Mouse (Mus musculus): Measurements from ENCODE around the gene Car11. TPM values are rescaled to one million over a fixed set of nuclear protein-coding genes. Genes with fewer than 3 reads are reported as not detected.
A peak's percentile ranks its signal among the peaks of the same experiment; 100 is the strongest.

Car11 gene
- polyA plus RNA-seq, 1 experiment from 2014 or later = 15.2 TPM

DNA sequence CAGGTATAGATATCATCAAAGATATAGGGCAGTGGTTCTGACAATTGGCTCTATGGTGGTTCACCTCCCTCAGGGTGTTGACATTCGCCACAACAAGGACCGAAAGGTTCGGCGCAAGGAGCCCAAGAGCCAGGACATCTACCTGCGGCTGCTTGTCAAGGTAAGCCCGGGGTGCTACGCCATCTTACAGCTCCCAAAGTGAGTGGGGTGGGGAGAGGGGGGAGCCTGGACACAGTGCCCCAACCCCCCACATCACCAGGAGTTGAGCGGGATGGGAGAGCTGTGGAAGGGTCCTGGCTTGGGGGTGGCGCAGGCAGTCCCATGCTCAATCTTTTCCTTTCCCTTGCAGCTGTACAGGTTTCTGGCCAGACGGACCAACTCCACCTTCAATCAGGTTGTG, 19.5 kb downstream of the Car11 start:
- no peak for ATAC-seq (ENCODE audit: insufficient number of reproducible peaks, insufficient read depth, low FRiP score, low TSS enrichment, low read depth)

DNA sequence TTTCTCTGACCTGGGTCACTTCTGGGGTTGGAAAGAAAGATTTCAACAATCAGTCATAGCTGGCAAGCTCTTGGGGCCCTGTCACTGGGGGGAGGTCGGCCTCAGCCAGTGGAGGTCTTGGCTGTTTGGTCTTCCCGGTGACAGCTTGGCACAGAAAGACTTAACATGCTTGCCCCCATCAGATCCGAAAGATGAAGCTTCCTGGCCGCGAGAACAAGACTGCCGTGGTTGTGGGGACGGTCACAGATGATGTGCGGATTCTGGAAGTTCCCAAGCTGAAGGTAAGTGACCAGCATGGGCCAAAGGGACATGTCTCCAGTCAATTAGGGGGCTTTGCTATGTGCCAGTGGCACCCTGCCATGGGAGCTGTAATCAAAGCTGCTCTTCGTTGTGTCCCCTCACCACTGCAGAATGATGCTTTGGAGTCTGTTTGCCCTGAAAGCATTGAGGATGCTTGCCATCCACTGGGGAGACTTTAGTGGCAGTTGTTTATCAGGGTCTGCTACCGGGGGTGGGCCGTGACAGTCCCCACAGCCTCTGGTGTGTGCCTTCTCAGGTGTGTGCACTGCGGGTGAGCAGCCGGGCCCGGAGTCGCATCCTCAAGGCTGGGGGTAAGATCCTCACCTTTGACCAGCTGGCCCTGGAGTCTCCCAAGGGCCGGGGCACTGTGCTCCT, 20.2 kb downstream of the Car11 start:
- peak overlapping the region; percentile 93 for H3K4me2 ChIP-seq
- no peaks in the 10 kb centered on the region for H3K27me3 ChIP-seq
- no peak overlapping the region for H3K27ac ChIP-seq
- H3K4me3 ChIP-seq = peak overlapping the region; percentile 83; the same call in 1 of the 2 replicates
- WGBS = 90% methylated on average over 16 of the region's 16 CpGs
- H3K36me3 ChIP-seq = peaks cover 59% of the 10 kb centered on the region
- H3K9me3 ChIP-seq = no peaks in the 10 kb centered on the region
- peak overlapping the region; percentile 99 for H3K9ac ChIP-seq
- ATAC-seq (ENCODE audit: insufficient number of reproducible peaks, insufficient read depth, low FRiP score, low TSS enrichment, low read depth) = no peak
- H3K4me1 ChIP-seq = peaks cover 35% of the 10 kb centered on the region

More for the DNA sequence above, 19.5 kb downstream of the Car11 start:
- Histone ChIP-seq H3K4me1 (peaks cover 41% of the 10 kb centered on the region), H3K4me2 (peak overlapping the region; percentile 93), H3K27me3 (no peaks in the 10 kb centered on the region), H3K27ac (peak overlapping the region; percentile 95), H3K36me3 (peaks cover 52% of the 10 kb centered on the region), H3K9me3 (no peaks in the 10 kb centered on the region), H3K9ac (peak overlapping the region; percentile 99), H3K4me3 (peak overlapping the region; percentile 83)
- 83% methylated on average over 10 of the region's 10 CpGs for WGBS

DNA sequence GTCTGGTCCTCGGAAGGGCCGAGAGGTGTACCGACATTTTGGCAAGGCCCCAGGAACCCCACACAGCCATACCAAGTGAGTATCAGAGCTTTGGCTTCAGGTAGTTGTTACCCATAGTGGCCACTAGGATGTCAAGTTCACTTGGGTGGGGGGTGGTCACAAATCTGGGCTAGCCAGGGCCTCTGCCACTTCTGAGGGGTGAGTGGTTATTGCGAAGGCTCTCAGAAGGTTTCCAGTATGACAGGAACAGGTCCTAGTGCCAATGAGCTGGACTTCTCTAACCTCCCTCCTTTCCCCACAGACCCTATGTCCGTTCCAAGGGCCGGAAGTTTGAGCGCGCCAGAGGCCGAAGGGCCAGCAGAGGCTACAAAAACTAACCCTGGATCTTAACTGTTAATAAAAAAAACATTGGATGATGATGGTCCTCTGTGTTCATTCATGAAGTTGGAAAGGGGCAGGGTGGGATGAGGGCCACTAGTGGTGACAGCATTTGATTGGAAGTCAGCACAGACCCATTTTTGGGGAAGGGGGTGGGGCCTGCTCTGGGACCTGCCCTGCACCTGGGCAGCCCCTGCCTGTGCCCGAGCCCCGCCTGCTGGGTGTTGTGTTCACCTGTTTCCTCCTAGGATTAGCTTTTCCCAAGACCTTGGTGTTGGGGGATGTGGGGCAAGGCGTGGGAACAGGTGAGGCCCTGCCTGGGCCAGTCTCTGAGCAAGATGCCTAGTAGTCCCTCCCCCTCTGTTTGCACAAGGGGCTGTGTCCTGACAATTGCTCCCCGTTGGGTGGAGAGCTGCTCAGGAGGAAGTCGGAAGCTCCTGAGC, 21.0 kb downstream of the Car11 start, which contains the start of gene Fam83e:
TSS of gene Fam83e (plus strand) at position 800 of the 821 bp plus-strand sequence.
- 0 out of 2 replicates have a peak, but pooled peaks have one; percentile 22 for ATAC-seq (ENCODE audit: insufficient number of reproducible peaks, insufficient read depth, low FRiP score, low TSS enrichment, low read depth)
- Histone ChIP-seq H3K4me1 (peaks cover 32% of the 10 kb centered on the region), H3K27ac (no peak within 1 kb of the TSS; the same call in 1 of the 2 replicates), H3K27me3 (no peaks in the 10 kb centered on the region), H3K4me2 (no peak within 1 kb of the TSS), H3K9me3 (no peaks in the 10 kb centered on the region), H3K9ac (peak within 1 kb of the TSS; percentile 99; the same call in 1 of the 2 replicates), H3K36me3 (peaks cover 66% of the 10 kb centered on the region), H3K4me3 (0 out of 2 replicates have a peak within 1 kb of the TSS, but pooled peaks have one; percentile 83)
- 83% methylated on average over 14 of the region's 14 CpGs for WGBS

DNA sequence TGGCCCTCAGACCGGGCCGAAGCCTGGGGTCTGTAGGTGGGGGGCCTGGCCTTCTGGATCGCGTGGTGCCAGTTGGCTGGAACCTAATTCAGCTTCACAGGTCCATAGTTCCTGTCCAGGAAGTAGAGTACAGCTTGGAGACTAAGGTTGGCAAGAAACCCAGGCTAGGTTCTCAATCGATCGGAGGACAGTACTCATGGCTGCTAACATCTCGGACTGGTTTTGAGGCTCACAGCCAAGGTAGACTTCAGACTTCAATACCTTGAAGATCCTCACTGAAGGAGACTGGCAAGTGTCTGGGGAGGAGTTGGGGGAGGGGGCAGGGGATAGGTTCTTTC, 21.6 kb downstream of the Car11 start:
- no peaks in the 10 kb centered on the region for H3K9me3 ChIP-seq
- no peak overlapping the region for H3K4me3 ChIP-seq
- H3K4me1 ChIP-seq = peaks cover 26% of the 10 kb centered on the region
- H3K4me2 ChIP-seq = no peak overlapping the region
- no peaks in the 10 kb centered on the region for H3K27me3 ChIP-seq
- H3K27ac ChIP-seq = no peak overlapping the region; the same call in 1 of the 2 replicates
- peaks cover 72% of the 10 kb centered on the region for H3K36me3 ChIP-seq
- 0 out of 2 replicates have a peak overlapping the region, but pooled peaks have one; percentile 27 for H3K9ac ChIP-seq
- 78% methylated on average over 7 of the region's 7 CpGs for WGBS
- ATAC-seq (ENCODE audit: insufficient number of reproducible peaks, insufficient read depth, low FRiP score, low TSS enrichment, low read depth) = no peak

DNA sequence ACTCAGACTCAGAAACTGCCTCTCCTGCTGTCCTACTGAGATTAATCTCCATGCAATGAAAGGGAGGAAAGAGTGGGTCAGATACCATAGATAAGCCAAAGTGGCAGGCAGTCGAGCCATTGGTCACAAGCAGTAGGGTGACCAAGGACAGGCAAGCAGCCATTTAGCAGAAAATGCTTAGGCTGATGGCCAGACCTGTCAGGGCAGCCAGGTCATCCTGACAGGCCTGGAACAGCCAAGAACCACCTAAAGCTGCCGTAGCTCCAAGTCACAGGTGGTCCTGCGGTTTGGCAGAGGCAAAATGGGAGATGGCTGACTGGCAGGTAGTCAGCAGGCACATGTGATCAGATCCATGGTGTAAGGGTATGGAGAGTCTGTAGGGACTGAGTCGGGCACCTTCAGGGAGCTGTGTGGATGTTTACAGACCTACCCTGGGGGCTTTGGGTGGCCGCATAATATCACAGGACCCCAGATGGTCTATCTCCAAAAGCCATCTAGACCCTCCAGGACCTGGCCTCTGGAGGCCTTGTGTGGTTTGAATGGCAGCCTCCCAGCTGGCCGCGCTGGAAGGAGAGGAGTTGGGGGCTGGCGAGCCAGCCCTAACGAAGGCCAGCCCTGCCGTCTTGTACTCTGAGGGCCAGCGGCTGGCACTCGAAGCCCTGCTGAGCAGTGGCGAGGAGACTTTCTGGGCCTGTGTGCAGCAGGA, 22.2 kb downstream of the Car11 start:
- Histone ChIP-seq H3K4me3 (no peak overlapping the region), H3K27ac (no peak overlapping the region), H3K36me3 (peaks cover 78% of the 10 kb centered on the region), H3K9ac (peak overlapping the region; percentile 40; the same call in 1 of the 2 replicates), H3K27me3 (no peaks in the 10 kb centered on the region), H3K4me2 (no peak overlapping the region), H3K9me3 (no peaks in the 10 kb centered on the region), H3K4me1 (peaks cover 20% of the 10 kb centered on the region)
- WGBS = 64% methylated on average over 13 of the region's 13 CpGs
- no peak for ATAC-seq (ENCODE audit: insufficient number of reproducible peaks, insufficient read depth, low FRiP score, low TSS enrichment, low read depth)

DNA sequence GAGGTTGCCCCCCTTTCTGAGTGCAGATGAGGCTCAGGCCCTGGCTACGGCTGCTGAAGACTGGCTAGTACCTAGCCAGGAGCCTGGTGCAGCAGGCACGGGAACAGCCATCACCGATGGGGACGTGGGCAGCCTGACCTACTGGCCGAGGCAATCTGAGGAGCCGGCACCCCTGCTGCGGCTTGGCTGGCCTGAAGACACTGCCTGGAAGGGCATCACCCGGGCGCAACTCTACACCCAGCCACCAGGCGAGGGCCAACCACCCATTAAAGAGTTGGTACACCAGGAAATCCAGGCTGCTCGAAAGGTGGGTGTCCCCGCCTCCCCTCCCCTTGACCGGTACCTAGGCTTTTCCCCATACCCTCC, 22.7 kb downstream of the Car11 start:
- H3K36me3 ChIP-seq = peaks cover 83% of the 10 kb centered on the region
- no peak overlapping the region for H3K27ac ChIP-seq

DNA sequence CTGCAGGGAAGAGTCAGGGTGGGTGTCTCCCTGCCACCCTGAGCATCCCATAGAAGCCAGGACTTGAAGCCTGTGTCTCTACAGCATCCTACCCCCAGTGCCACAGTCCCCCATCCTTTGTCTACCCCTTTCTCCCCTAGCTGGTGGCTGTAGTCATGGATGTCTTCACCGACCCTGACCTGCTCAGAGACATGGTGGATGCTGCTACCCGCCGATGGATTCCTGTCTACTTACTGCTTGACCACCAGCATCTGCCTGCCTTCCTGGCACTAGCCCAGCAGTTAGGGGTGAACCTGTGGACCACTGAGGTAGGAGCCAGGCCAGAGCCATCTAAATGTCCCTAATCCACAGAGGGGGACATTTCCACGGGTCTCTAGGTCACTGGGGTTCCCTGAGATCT, 23.7 kb downstream of the Car11 start:
- no peak overlapping the region for H3K27ac ChIP-seq
- no peak overlapping the region for H3K9ac ChIP-seq
- H3K9me3 ChIP-seq = no peaks in the 10 kb centered on the region
- peaks cover 16% of the 10 kb centered on the region for H3K4me1 ChIP-seq
- H3K4me3 ChIP-seq = no peak overlapping the region
- ATAC-seq (ENCODE audit: insufficient number of reproducible peaks, insufficient read depth, low FRiP score, low TSS enrichment, low read depth) = no peak
- peaks cover 91% of the 10 kb centered on the region for H3K36me3 ChIP-seq
- no peaks in the 10 kb centered on the region for H3K27me3 ChIP-seq
- no peak overlapping the region for H3K4me2 ChIP-seq
- WGBS = 85% methylated on average over 4 of the region's 4 CpGs

More for the DNA sequence above, 22.7 kb downstream of the Car11 start:
- H3K27me3 ChIP-seq = no peaks in the 10 kb centered on the region
- no peak for ATAC-seq (ENCODE audit: insufficient number of reproducible peaks, insufficient read depth, low FRiP score, low TSS enrichment, low read depth)
- no peak overlapping the region for H3K4me3 ChIP-seq
- H3K4me2 ChIP-seq = no peak overlapping the region
- peaks cover 16% of the 10 kb centered on the region for H3K4me1 ChIP-seq
- peak overlapping the region; percentile 40; the same call in 1 of the 2 replicates for H3K9ac ChIP-seq
- no peaks in the 10 kb centered on the region for H3K9me3 ChIP-seq
- 85% methylated on average over 13 of the region's 13 CpGs for WGBS

DNA sequence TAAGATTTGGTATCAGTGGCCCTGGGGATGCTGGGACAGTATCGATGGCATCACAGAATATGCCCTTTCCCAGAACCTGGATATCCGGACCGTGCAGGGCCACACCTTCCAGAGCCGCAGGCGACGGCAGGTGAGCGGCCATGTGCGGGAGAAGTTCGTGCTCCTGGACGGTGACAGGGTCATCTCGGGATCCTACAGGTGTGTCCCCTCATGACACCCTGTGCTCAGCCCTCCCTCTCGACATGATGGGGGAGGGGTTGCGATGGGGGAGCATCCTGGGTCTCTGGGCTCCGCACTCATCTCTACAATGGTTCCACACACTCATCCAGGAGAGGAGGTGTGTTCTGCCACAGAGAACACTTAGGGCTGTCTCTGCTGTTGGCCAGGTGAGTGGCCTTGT, 24.1 kb downstream of the Car11 start:
- H3K27me3 ChIP-seq = no peaks in the 10 kb centered on the region
- 95% methylated on average over 14 of the region's 14 CpGs for WGBS
- no peak overlapping the region for H3K9ac ChIP-seq
- H3K27ac ChIP-seq = no peak overlapping the region
- H3K36me3 ChIP-seq = peaks cover 94% of the 10 kb centered on the region
- H3K9me3 ChIP-seq = no peaks in the 10 kb centered on the region
- peaks cover 14% of the 10 kb centered on the region for H3K4me1 ChIP-seq
- no peak for ATAC-seq (ENCODE audit: insufficient number of reproducible peaks, insufficient read depth, low FRiP score, low TSS enrichment, low read depth)
- no peak overlapping the region for H3K4me3 ChIP-seq
- no peak overlapping the region for H3K4me2 ChIP-seq

DNA sequence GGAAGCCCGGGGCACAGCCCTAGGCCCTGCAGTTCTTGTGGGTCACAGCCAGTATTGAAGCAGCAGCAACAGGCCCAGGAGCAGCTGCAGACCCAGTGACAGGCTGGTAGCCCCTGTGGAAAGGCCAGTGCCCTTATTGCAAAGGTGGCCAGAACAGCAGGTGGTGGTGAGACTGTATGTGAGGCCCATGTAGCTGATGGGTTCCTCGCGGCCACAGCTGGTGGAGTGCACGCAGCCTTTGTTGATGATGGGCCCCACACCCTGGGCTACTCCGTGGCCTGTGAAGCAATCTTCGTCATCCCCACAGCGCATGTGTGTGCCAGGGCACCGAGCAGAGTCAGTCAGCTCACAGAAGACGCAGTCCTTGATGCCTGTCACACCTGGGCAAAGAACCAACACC, 25.5 kb downstream of the Car11 start:
- Histone ChIP-seq H3K9me3 (no peaks in the 10 kb centered on the region), H3K27me3 (no peaks in the 10 kb centered on the region), H3K36me3 (peaks cover 93% of the 10 kb centered on the region), H3K27ac (no peak overlapping the region), H3K4me3 (no peak overlapping the region), H3K4me2 (no peak overlapping the region), H3K4me1 (peaks cover under 1% of the 10 kb centered on the region), H3K9ac (peak overlapping the region; percentile 49; the same call in 1 of the 2 replicates)
- 92% methylated on average over 9 of the region's 9 CpGs for WGBS
- ATAC-seq (ENCODE audit: insufficient number of reproducible peaks, insufficient read depth, low FRiP score, low TSS enrichment, low read depth) = no peak

DNA sequence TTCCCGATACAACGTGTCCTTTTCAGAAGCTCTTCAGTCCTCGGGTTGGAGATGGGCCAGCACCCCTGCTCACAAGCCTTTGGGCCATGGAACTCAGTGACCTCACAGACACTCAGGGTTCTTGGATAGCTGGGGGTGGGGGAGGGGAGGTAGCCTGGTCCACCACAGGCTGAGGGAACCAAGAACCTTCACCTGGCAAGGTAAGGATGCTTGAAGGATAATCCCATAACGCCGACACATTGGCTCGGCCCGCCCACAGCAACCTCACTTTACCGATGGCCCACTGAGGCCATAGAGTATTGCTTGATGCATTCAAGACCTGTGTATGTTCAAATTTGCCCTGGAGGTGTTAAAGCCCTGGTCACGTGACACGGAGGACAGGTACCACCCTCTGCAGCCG, 26.1 kb downstream of the Car11 start, which contains the start of gene Spaca4:
TSS of gene Spaca4 (minus strand) at position 101 of the 400 bp plus-strand sequence.
- Histone ChIP-seq H3K4me3 (no peak within 1 kb of the TSS), H3K27ac (no peak within 1 kb of the TSS), H3K36me3 (peaks cover 87% of the 10 kb centered on the region), H3K9me3 (no peaks in the 10 kb centered on the region), H3K4me1 (peaks cover 6% of the 10 kb centered on the region), H3K9ac (peak within 1 kb of the TSS; percentile 49; the same call in 1 of the 2 replicates), H3K4me2 (no peak within 1 kb of the TSS), H3K27me3 (no peaks in the 10 kb centered on the region)
- no peak for ATAC-seq (ENCODE audit: insufficient number of reproducible peaks, insufficient read depth, low FRiP score, low TSS enrichment, low read depth)
- WGBS = 92% methylated on average over 11 of the region's 11 CpGs

DNA sequence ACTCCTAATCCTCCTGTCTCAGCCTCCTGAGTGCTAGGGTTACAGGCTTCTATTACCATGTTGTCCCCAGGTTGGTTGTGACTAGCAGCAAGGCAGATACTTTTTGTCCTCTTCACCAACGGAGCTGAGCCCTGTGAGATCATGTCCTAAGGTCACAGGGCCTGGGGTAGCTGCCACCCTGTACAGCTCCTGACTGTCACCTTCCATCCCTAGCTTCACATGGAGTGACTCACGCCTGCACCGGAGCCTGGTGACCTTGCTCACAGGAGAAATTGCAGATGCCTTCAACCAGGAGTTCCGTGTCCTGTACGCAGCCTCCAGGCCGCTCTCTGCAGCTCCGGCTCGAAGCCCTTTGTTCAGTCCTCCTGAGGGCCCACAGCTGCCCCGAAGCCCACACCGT, 26.8 kb downstream of the Car11 start:
- Histone ChIP-seq H3K4me1 (peaks cover 13% of the 10 kb centered on the region), H3K4me2 (no peak overlapping the region), H3K4me3 (no peak overlapping the region), H3K9me3 (no peaks in the 10 kb centered on the region), H3K9ac (no peak overlapping the region), H3K27me3 (no peaks in the 10 kb centered on the region), H3K36me3 (peaks cover 80% of the 10 kb centered on the region), H3K27ac (no peak overlapping the region)
- no peak for ATAC-seq (ENCODE audit: insufficient number of reproducible peaks, insufficient read depth, low FRiP score, low TSS enrichment, low read depth)
- WGBS = 92% methylated on average over 10 of the region's 10 CpGs
